Mouse (Mus musculus) intestine, embryonic 16.5 days (tissue): ENCODE measurements around the gene Sh3pxd2b. TPM values are rescaled to one million over a fixed set of nuclear protein-coding genes. Genes with fewer than 3 reads are reported as not detected.

Experiments
- ATAC-seq: fragments of 200-750 bp; cut with Nextera tagmentation; 2 replicates; pipeline ENCODE4 v1.8.0; 2017; ENCODE audit warnings: moderate TSS enrichment, moderate library complexity
- H3K27ac ChIP-seq: fragments of 300-500 bp; sonication (generic); 2 replicates; pipeline ENCODE4 v1.5.1; 2014; ENCODE audit warnings: mild to moderate bottlenecking, low read length
- H3K27me3 ChIP-seq: fragments of 300-500 bp; sonication (generic); replicated peaks from 2 replicates; pipeline ENCODE4 v1.6.1; 2014; ENCODE audit warnings: low read length, control low read depth, mixed read lengths; ENCODE audit not compliant: control insufficient read depth, insufficient read depth
- H3K36me3 ChIP-seq: fragments of 300-500 bp; sonication (generic); 2 replicates; pipeline ENCODE4 v1.6.1; 2014; ENCODE audit warnings: low read length, control low read depth; ENCODE audit not compliant: control insufficient read depth, insufficient read depth
- H3K4me1 ChIP-seq: fragments of 300-500 bp; sonication (generic); 2 replicates; pipeline ENCODE4 v1.6.1; 2014; ENCODE audit warnings: low read length, control low read depth, mixed read lengths; ENCODE audit not compliant: control insufficient read depth, insufficient read depth
- H3K4me2 ChIP-seq: fragments of 300-500 bp; sonication (generic); 2 replicates; pipeline ENCODE4 v1.6.1; 2014; ENCODE audit warnings: low read depth, low read length, control low read depth
- H3K4me3 ChIP-seq: fragments of 300-500 bp; sonication (generic); 2 replicates; pipeline ENCODE4 v1.5.1; 2014; ENCODE audit warnings: mild to moderate bottlenecking, low read length
- H3K9ac ChIP-seq: fragments of 300-500 bp; sonication (generic); 2 replicates; pipeline ENCODE4 v1.6.1; 2014; ENCODE audit warnings: low read depth, low read length
- H3K9me3 ChIP-seq: fragments of 300-500 bp; sonication (generic); 2 replicates; pipeline ENCODE4 v1.6.1; 2016; ENCODE audit warnings: low read length, control low read depth; ENCODE audit not compliant: control insufficient read depth
- WGBS: fragments of 180-500 bp; shearing (Covaris S2); extraction: QIAGEN DNeasy Blood & Tissue Kit; methylation state at CpG from one replicate; pipeline ENCODE4 v1.1.7; 2014; 5-methylcytosine and 5-hydroxymethylcytosine counted together
- polyA plus RNA-seq: library from polyadenylated mRNA; unstranded; fragments of >200 nt; fragmentation: Nextera tagmentation; extraction: Ambion mirVana; gene quantifications from 2 replicates; pipeline ENCODE4 v1.2.1, GENCODE M21; 2015

Gene Sh3pxd2b
- polyA plus RNA-seq, 1 experiment from 2014 or later = 9.6 TPM

DNA sequence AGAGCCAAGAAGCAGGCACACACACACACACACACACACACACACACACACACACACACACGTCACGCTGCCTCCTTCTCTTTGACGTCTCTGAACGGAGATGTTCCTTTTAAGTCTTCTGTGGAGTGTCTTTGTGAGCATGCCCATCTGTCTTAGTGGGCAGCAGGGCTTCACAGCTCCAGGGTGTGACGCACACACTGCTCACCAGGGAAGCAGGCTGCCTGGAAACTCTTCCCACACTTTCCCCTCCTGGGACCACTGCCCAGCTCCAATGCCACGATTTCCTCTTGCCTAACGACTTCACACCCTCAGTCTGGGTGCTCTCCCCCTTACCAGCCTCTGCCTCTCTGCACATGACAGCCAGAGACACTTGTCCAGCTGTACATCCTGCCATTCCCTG lies 55.1 kb downstream of the Sh3pxd2b start:
- 64% methylated on average over 7 of the region's 7 CpGs for WGBS
- Histone ChIP-seq H3K9me3 (no peaks in the 10 kb centered on the region), H3K4me3 (no peak overlapping the region), H3K27me3 (no peaks in the 10 kb centered on the region), H3K9ac (no peak overlapping the region), H3K4me1 (0 out of 2 replicates have a peak, but pooled peaks cover 3% of the 10 kb centered on the region), H3K4me2 (no peak overlapping the region), H3K27ac (no peak overlapping the region), H3K36me3 (no peaks in the 10 kb centered on the region)
- ATAC-seq = no peak

DNA sequence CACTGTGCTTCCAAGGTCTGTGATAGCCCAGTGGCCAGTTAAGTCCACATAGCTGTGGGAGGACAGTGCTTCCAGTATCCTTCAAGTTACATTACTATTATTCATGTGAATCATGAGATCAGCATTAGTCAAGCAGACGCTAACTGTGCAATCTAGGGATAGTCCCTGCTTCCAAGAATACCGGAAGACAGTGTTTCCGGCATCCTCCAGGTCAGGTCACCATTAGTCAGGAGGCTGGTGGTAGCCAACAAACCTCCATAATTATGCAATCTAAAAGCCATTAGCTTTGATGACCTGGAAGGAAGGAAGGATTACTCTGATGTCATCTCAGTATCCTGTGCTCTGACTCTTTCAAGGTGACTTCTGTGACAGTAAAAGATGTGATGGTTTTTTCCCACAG lies 57.1 kb downstream of the Sh3pxd2b start:
- no peak for ATAC-seq
- no peak overlapping the region for H3K9ac ChIP-seq
- no peaks in the 10 kb centered on the region for H3K9me3 ChIP-seq
- H3K27me3 ChIP-seq = no peaks in the 10 kb centered on the region
- H3K27ac ChIP-seq = no peak overlapping the region
- WGBS = 76% methylated on average over 3 of the region's 3 CpGs
- no peak overlapping the region for H3K4me3 ChIP-seq
- H3K36me3 ChIP-seq = no peaks in the 10 kb centered on the region
- H3K4me2 ChIP-seq = no peak overlapping the region
- 0 out of 2 replicates have a peak, but pooled peaks cover 3% of the 10 kb centered on the region for H3K4me1 ChIP-seq

DNA sequence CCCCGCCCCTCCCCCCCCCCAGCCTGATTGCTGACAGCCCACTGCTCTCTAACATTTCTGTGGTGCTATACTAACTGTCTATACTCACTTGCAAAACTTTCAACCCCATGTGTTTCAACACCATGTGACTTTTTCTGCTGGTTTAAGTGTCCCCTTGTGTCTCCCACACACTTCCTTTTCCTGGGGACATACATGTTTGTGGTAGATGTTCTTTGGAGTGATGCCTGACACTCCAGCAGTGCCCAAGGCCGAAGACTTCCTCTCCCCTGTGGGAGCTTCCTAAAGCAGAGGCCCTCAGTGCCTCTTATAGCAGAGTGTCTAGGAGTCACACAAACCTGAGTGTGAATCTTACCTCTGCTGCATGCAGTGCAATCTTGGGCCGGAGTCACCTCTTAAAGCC lies 60.2 kb downstream of the Sh3pxd2b start:
- Histone ChIP-seq H3K36me3 (0 out of 2 replicates have a peak, but pooled peaks cover 3% of the 10 kb centered on the region), H3K9me3 (no peaks in the 10 kb centered on the region), H3K4me1 (0 out of 2 replicates have a peak, but pooled peaks cover 3% of the 10 kb centered on the region), H3K27ac (no peak overlapping the region), H3K27me3 (no peaks in the 10 kb centered on the region), H3K9ac (no peak overlapping the region), H3K4me3 (no peak overlapping the region), H3K4me2 (no peak overlapping the region)
- WGBS = 77% methylated on average over 3 of the region's 3 CpGs
- no peak; the same call in 1 of the 2 replicates for ATAC-seq

DNA sequence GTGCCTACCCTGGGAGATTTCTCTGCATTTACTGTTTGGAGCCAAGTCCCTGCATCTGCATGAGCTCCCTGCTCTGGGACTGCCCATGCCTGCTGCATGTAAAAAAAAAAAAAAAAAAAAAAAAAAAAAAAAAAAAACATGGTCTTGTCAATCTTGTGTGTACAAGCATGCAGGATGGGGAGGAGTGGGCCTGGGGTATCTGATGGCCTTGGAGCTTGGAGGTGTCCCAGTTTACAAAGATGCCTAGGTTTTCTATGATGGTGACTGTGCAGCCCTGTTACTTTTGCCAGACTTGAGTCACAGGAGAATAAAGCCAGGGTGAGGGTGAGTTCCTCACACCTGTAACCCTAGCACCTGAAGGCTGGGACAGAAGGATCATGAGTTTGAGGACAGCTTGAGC lies 61.4 kb downstream of the Sh3pxd2b start:
- Histone ChIP-seq H3K9ac (no peak overlapping the region), H3K27me3 (no peaks in the 10 kb centered on the region), H3K4me1 (0 out of 2 replicates have a peak, but pooled peaks cover 3% of the 10 kb centered on the region), H3K27ac (no peak overlapping the region), H3K4me3 (no peak overlapping the region), H3K4me2 (no peak overlapping the region), H3K9me3 (no peaks in the 10 kb centered on the region), H3K36me3 (0 out of 2 replicates have a peak, but pooled peaks cover 3% of the 10 kb centered on the region)
- ATAC-seq = no peak

DNA sequence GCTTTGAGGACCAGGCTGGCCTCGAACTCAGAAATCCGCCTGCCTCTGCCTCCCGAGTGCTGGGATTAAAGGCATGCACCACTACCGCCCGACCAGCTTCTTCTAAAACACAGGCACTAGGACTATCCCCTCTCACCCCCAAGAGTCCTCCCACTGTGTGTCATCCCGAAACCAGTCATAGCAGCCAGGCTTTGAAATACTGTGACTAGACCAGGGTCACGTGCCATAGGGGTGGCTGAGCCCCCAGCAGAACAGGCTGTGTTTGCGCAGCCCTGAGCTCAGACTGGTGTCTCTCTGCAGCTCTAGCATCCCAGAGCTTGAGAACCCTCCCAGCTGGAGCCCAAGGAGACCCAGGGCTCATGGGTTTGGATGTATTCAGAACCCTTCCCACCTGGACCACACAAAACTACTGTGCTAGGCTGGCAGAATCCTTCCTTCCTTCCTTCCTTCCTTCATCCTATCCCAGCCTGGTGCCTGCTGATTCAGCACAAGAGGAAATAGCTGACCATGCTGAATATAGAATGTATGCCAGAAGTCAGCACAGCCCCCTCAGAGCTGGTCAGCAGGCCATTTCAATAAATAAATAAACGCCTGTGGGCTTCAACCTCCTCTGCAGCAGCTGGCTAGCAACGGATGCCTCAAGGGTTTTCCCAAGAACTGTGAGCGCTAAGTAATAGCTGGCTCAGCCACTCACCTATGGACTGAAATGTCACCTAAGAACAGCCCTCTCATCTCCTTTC lies 62.4 kb downstream of the Sh3pxd2b start:
- ATAC-seq = peak; percentile 26; the same call in 1 of the 2 replicates
- Histone ChIP-seq H3K27me3 (no peaks in the 10 kb centered on the region), H3K4me3 (no peak overlapping the region), H3K27ac (peak overlapping the region; percentile 40; the same call in 1 of the 2 replicates), H3K9me3 (no peaks in the 10 kb centered on the region), H3K4me2 (no peak overlapping the region), H3K9ac (no peak overlapping the region), H3K36me3 (0 out of 2 replicates have a peak, but pooled peaks cover 3% of the 10 kb centered on the region), H3K4me1 (0 out of 2 replicates have a peak, but pooled peaks cover 3% of the 10 kb centered on the region)
- 76% methylated on average over 11 of the region's 11 CpGs for WGBS

DNA sequence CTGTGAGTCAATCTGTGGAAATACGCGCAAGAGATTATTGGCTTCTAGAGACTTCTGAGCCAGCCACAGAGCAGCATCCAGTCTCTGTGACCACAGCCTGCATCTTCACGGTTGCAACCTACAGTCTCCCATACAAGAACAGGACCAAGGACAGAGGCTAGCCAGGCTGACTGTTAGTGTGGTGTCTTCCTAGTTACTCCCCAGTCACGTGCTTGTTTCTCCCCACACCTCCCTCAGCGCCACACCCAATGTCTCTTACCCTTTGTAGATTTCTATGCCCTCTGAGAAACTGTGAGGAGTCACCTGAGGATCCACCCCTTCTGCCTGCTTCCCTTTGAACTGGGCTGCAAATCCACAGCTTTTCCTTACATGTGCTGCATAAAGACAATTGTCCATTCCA lies 72.4 kb downstream of the Sh3pxd2b start:
- Histone ChIP-seq H3K4me3 (no peak overlapping the region), H3K4me1 (no peaks in the 10 kb centered on the region), H3K4me2 (no peak overlapping the region), H3K27ac (no peak overlapping the region), H3K9ac (no peak overlapping the region), H3K36me3 (peaks cover 12% of the 10 kb centered on the region), H3K27me3 (no peaks in the 10 kb centered on the region), H3K9me3 (no peaks in the 10 kb centered on the region)
- 85% methylated on average over 5 of the region's 5 CpGs for WGBS
- ATAC-seq = no peak

DNA sequence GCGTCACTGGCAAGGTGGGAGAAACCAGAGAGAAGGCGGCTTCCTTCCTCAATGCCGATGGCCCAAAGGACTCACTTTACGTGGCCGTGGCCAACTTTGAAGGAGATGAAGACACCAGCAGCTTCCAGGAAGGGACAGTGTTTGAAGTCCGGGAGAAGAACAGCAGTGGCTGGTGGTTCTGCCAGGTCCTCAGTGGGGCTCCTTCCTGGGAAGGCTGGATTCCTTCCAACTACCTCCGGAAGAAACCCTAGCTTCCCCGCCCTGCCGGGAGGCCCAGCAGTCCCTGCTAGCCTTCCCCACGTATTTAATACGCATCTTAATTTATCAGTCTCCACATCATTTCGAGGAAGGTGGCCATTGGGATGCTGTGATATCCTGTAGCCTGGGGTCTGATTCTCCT lies 75.7 kb downstream of the Sh3pxd2b start:
- H3K4me3 ChIP-seq = no peak overlapping the region
- no peaks in the 10 kb centered on the region for H3K27me3 ChIP-seq
- no peaks in the 10 kb centered on the region for H3K9me3 ChIP-seq
- no peak for ATAC-seq
- no peaks in the 10 kb centered on the region for H3K4me1 ChIP-seq
- H3K9ac ChIP-seq = no peak overlapping the region
- peaks cover 8% of the 10 kb centered on the region; the same call in 1 of the 2 replicates for H3K36me3 ChIP-seq
- 71% methylated on average over 12 of the region's 12 CpGs for whole genome bisulfite sequencing
- no peak overlapping the region for H3K27ac ChIP-seq
- H3K4me2 ChIP-seq = no peak overlapping the region

DNA sequence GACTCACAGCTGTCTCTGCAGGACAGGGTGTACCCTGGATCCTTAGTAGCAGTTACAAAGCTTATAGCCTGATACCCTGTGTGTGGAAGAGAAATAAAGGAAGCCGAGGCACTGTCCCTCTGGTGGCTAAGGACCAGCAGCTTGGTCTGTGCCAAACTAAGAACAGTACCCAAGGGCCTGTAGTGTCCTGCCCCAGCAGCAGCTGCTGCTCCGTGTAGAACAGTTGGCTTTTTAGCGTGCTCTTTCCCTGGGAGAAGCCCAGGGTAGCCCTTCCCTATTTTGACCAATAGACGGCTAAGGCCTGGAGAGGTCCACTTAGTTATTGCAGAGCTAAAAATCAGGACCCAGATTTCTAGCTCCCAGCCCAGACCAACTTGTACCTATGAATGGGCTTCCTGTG lies 77.0 kb downstream of the Sh3pxd2b start:
- peaks cover 8% of the 10 kb centered on the region; the same call in 1 of the 2 replicates for H3K36me3 ChIP-seq
- no peak for ATAC-seq

DNA sequence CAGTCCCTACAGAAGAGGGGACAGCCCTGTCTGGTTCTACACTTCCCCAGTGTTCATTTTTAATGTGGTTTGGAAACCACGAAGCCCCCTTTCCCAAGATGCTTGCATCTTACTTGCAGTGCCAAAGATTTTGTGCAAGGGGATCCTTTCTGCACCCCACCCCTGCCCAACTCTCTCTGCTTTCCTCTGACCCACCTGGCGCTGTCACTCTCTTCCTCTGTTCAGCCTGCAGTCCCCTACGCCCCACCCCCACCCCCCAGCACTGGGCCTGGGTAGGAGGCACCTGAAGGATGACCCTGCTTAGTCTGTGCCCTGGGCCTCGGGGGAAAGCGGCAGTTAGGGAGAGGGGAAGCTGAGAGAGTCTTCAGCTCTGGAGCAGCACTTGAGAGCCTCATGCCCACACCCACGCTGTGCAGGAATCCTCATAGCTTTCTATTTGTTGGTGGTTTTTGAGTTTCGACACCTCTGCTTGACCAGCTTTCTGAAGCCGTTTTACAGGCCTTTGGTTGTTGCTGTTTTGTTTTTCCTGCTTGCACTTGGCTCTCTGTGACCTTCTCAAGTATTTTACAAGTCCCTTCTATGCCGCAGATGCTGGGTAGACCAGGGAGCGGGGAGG lies 77.5 kb downstream of the Sh3pxd2b start:
- no peak overlapping the region for H3K27ac ChIP-seq
- H3K4me1 ChIP-seq = no peaks in the 10 kb centered on the region
- H3K4me2 ChIP-seq = no peak overlapping the region
- 72% methylated on average over 10 of the region's 10 CpGs for WGBS
- peaks cover 8% of the 10 kb centered on the region; the same call in 1 of the 2 replicates for H3K36me3 ChIP-seq
- no peaks in the 10 kb centered on the region for H3K9me3 ChIP-seq
- H3K4me3 ChIP-seq = no peak overlapping the region
- no peaks in the 10 kb centered on the region for H3K27me3 ChIP-seq
- no peak for ATAC-seq
- H3K9ac ChIP-seq = no peak overlapping the region

More for the DNA sequence above, 77.0 kb downstream of the Sh3pxd2b start:
- Histone ChIP-seq H3K27me3 (no peaks in the 10 kb centered on the region), H3K27ac (no peak overlapping the region), H3K4me2 (no peak overlapping the region), H3K4me1 (no peaks in the 10 kb centered on the region), H3K9ac (no peak overlapping the region), H3K4me3 (no peak overlapping the region), H3K9me3 (no peaks in the 10 kb centered on the region)
- WGBS = 86% methylated on average over 4 of the region's 4 CpGs
